Mouse (Mus musculus) CH12.LX (cell line): ENCODE results near the gene Isg20l2. TPM values are rescaled to one million over a fixed set of nuclear protein-coding genes. Genes with fewer than 3 reads are reported as not detected.

Experiments
- DNase-seq: peaks from one replicate; pipeline ENCODE4 v3.0.0-alpha.2; 2013; ENCODE audit errors: extremely low read depth
- H3K27ac ChIP-seq: 2 replicates; pipeline ENCODE4 v1.5.1; 2012; ENCODE audit warnings: low read depth, mild to moderate bottlenecking, control low read depth, moderate library complexity; ENCODE audit not compliant: insufficient read depth
- H3K27me3 ChIP-seq: replicated peaks from 2 replicates; pipeline ENCODE3; 2012; ENCODE audit warnings: inconsistent platforms
- H3K36me3 ChIP-seq, 2 experiments: replicated peaks in 1 of 2; 2 replicates each; pipeline versions ENCODE3 to v1.6.1; 2012; ENCODE audit warnings: inconsistent platforms in 1 of 2, low read length in 1 of 2, mild to moderate bottlenecking in 1 of 2, mixed read lengths in 1 of 2, moderate library complexity in 1 of 2; ENCODE audit not compliant: control insufficient read depth in 1 of 2, insufficient read depth in 1 of 2
- H3K4me1 ChIP-seq, 2 experiments: 2 replicates each; pipeline ENCODE4 v1.6.1; 2012; ENCODE audit warnings: inconsistent platforms in 1 of 2, moderate library complexity in 1 of 2; ENCODE audit not compliant: insufficient read depth in 2 of 2, control insufficient read depth in 1 of 2
- H3K4me2 ChIP-seq: 2 replicates; pipeline ENCODE4 v1.6.1; 2012; ENCODE audit warnings: low read depth, mild to moderate bottlenecking, control low read depth; ENCODE audit not compliant: poor library complexity, insufficient read depth, severe bottlenecking
- H3K4me3 ChIP-seq, 3 experiments: fragments of 150-350 bp in 1 of 3; sonication (generic) in 1 of 3; replicated peaks in 1 of 3; 2 replicates each; pipeline versions ENCODE3 to v1.5.1; 2011 to 2012; ENCODE audit warnings: low read depth in 2 of 3, low read length in 2 of 3, mild to moderate bottlenecking in 2 of 3, moderate library complexity in 2 of 3, control low read depth in 1 of 3, improper control_type of control experiment in 1 of 3, inconsistent platforms in 1 of 3, mixed read lengths in 1 of 3; ENCODE audit not compliant: poor library complexity in 1 of 3
- H3K79me2 ChIP-seq: replicated peaks from 2 replicates; pipeline ENCODE4 v1.6.1; 2012; ENCODE audit warnings: mild to moderate bottlenecking, moderate library complexity; ENCODE audit not compliant: control insufficient read depth, poor library complexity, insufficient read depth, severe bottlenecking; ENCODE audit errors: extremely low read depth
- H3K9ac ChIP-seq: 2 replicates; pipeline ENCODE4 v1.6.1; 2012; ENCODE audit warnings: low read depth, mild to moderate bottlenecking, control low read depth, moderate library complexity; ENCODE audit not compliant: insufficient read depth
- H3K9me3 ChIP-seq: replicated peaks from 2 replicates; pipeline ENCODE3; 2012; ENCODE audit warnings: low read length, inconsistent platforms, mixed read lengths
- CHD2 ChIP-seq: IDR thresholded peaks from 2 replicates; pipeline ENCODE4 v1.6.1; 2011; ENCODE audit warnings: low read length, improper control_type of control experiment
- CTCF ChIP-seq, 2 experiments: IDR thresholded peaks in 1 of 2; conservative IDR thresholded peaks in 1 of 2; 2 replicates each; pipeline ENCODE4 v1.5.1; 2011 to 2012; ENCODE audit warnings: low read depth in 2 of 2, low read length in 2 of 2, improper control_type of control experiment in 1 of 2, inconsistent platforms in 1 of 2, mild to moderate bottlenecking in 1 of 2, moderate library complexity in 1 of 2
- HCFC1 ChIP-seq: IDR thresholded peaks from 2 replicates; pipeline ENCODE4 v1.6.1; 2012; ENCODE audit warnings: low read depth, mild to moderate bottlenecking, inconsistent platforms, low read length, improper control_type of control experiment
- JUND ChIP-seq: conservative IDR thresholded peaks from 2 replicates; pipeline ENCODE4 v1.6.1; 2011; ENCODE audit warnings: low read depth, low read length, improper control_type of control experiment
- KAT2A ChIP-seq: IDR thresholded peaks from 2 replicates; pipeline ENCODE4 v1.6.1; 2012; ENCODE audit warnings: low read length, improper control_type of control experiment, inconsistent platforms; ENCODE audit not compliant: insufficient replicate concordance
- MAFK ChIP-seq: IDR thresholded peaks from 2 replicates; pipeline ENCODE4 v1.6.1; 2011; ENCODE audit warnings: low read length, improper control_type of control experiment; ENCODE audit not compliant: insufficient replicate concordance
- MAX ChIP-seq: IDR thresholded peaks from 2 replicates; pipeline ENCODE4 v1.6.1; 2011; ENCODE audit warnings: low read length, improper control_type of control experiment
- MEF2A ChIP-seq: IDR thresholded peaks from 2 replicates; pipeline ENCODE4 v1.6.1; 2014; ENCODE audit warnings: low read depth, mild to moderate bottlenecking, inconsistent platforms, low read length, improper control_type of control experiment, borderline replicate concordance
- MXI1 ChIP-seq: IDR thresholded peaks from 2 replicates; pipeline ENCODE4 v1.6.1; 2011; ENCODE audit warnings: mild to moderate bottlenecking, low read depth, low read length, improper control_type of control experiment
- MYC ChIP-seq: IDR thresholded peaks from 2 replicates; pipeline ENCODE4 v1.6.1; 2011; ENCODE audit warnings: low read depth, mild to moderate bottlenecking, improper control_type of control experiment, low read length
- NRF1 ChIP-seq: IDR thresholded peaks from 2 replicates; pipeline ENCODE4 v1.6.1; 2014; ENCODE audit warnings: low read depth, mild to moderate bottlenecking, inconsistent platforms, low read length, improper control_type of control experiment, moderate library complexity
- SMC3 ChIP-seq: IDR thresholded peaks from 2 replicates; pipeline ENCODE4 v1.6.1; 2011; ENCODE audit warnings: low read depth, low read length, improper control_type of control experiment
- UBTF ChIP-seq: IDR thresholded peaks from 2 replicates; pipeline ENCODE4 v1.6.1; 2012; ENCODE audit warnings: low read depth, mild to moderate bottlenecking, inconsistent platforms, low read length, improper control_type of control experiment, moderate library complexity
- USF2 ChIP-seq: conservative IDR thresholded peaks from 2 replicates; pipeline ENCODE4 v1.6.1; 2011; ENCODE audit warnings: low read depth, low read length, improper control_type of control experiment
- ZNF384 ChIP-seq: IDR thresholded peaks from 2 replicates; pipeline ENCODE4 v1.6.1; 2012; ENCODE audit warnings: low read depth, low read length, improper control_type of control experiment, inconsistent platforms
- dilution Hi-C: fragments of 300-500 bp; cut with MboI; formaldehyde crosslinking; loops from 2 replicates; pipeline ENCODE4 v1.14.3; 2020; ENCODE audit warnings: low sequenced_read_pairs; ENCODE audit not compliant: extremely low pct_unique_long_range_greater_than_20kb, extremely low pct_ligation_motif_present
- in situ Hi-C: fragments of 300-500 bp; cut with MboI; formaldehyde crosslinking; loops from 3 replicates; pipeline ENCODE4 v1.14.3; 2019; ENCODE audit warnings: low sequenced_read_pairs, low pct_ligation_motif_present, low pct_unique_long_range_greater_than_20kb, mixed read lengths
- polyA plus RNA-seq: library from polyadenylated mRNA; unstranded; fragments of >175 nt; gene quantifications from 2 replicates; pipeline ENCODE4 v1.2.1, GENCODE M21; 2012; ENCODE audit warnings: low read depth; ENCODE audit not compliant: insufficient read length
- total RNA-seq, 2 experiments: library from RNA; depleted of rRNA; stranded (reverse); fragments of 300-350 nt in 1 of 2; fragments of >200 nt in 1 of 2; gene quantifications; 2 replicates each; pipeline ENCODE4 v1.2.3; 2012 to 2014

Isg20l2 gene
- total and polyA plus RNA-seq, 3 experiments = 40.8 to 68.8 (median 45.0) TPM

DNA sequence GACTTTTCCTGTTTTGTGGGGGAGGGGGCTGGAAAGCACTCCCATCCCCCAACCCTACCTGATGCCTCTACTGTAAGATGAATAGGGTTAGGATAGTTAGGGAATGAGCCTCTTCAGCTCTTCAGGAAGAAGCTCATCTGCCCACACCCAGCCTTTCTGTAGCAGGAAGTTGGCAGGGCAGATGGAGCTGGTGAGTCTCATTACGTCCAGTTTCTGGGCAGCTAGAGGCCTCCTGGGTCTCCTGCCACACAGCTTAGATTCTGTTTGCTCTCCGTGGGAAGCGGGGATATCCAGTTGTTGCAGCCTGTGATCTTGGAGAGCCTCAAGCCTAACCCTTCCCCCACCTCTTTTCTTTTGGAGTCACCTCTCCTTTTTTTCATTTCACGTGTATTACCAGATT is 20.2 kb upstream of the Isg20l2 start:
- H3K9ac ChIP-seq = peak overlapping the region; percentile 31
- in situ Hi-C loops (no loop called here), dilution Hi-C loops (no loop called here)
- peak overlapping the region in 1 of 3 experiments; percentile 23 for H3K4me3 ChIP-seq
- H3K4me2 ChIP-seq = peak overlapping the region; percentile 58
- TF ChIP-seq UBTF (no peak), MXI1 (no peak), ZNF384 (no peak), CTCF (conservative IDR thresholded peaks at IDR 0.05 in 1 of 2, IDR thresholded peaks at IDR 0.05 in 1 of 2; ENCODE audit: low read depth in 2 of 2, low read length in 2 of 2) (no peak), JUND (no peak), CHD2 (peak; percentile 70; the same call in 1 of the 2 replicates), MAX (no peak)
- H3K36me3 ChIP-seq = peaks cover 21 to 41% of the 10 kb centered on the region in 2 experiments
- no peaks in the 10 kb centered on the region for H3K27me3 ChIP-seq
- DNase-seq = no peak
- H3K4me1 ChIP-seq = peaks cover 10 to 48% of the 10 kb centered on the region in 2 experiments
- no peaks in the 10 kb centered on the region for H3K9me3 ChIP-seq
- peaks cover 68% of the 10 kb centered on the region for H3K79me2 ChIP-seq
- peak overlapping the region; percentile 30; the same call in 1 of the 2 replicates for H3K27ac ChIP-seq

DNA sequence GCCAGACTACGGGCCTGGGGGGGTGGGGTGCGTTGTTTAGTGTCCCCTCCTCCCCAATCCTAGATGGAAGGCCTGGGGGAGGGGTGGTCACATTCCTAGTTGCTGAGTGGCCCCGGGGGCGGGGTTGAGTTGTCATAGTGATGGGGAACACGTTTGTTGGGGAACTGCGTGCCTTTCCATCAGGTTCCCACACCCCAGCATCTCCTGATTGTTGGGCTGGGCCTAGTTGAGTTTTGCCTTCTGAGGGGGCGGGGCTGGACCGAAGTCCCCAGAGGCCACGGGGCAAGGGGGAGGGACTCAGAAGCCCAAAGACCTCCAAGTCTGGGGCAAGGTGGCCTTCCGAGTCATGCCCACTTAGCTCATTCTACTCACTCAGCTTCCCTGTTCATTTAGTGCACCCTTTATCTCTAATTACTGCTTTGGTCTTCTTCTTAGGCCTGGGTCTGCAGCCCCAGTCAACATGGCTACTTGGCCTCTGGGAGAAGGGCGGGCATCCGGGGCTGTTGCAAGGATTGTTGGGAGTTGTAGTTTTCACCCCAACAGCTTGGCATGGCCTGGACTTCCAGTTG is 19.5 kb upstream of the Isg20l2 start:
- Histone ChIP-seq H3K9me3 (no peaks in the 10 kb centered on the region), H3K4me1 (peaks cover 10 to 46% of the 10 kb centered on the region in 2 experiments), H3K27ac (peak overlapping the region; percentile 30; the same call in 1 of the 2 replicates), H3K9ac (peak overlapping the region; percentile 31), H3K27me3 (no peaks in the 10 kb centered on the region), H3K79me2 (peaks cover 68% of the 10 kb centered on the region), H3K4me2 (peak overlapping the region; percentile 58), H3K36me3 (peaks cover 26 to 48% of the 10 kb centered on the region in 2 experiments), H3K4me3 (peak overlapping the region in 2 of 3 experiments; percentile 9 to 25)
- in situ Hi-C loops = no loop called here
- TF ChIP-seq NRF1 (0 out of 2 replicates have a peak, but pooled peaks have one; percentile 36), KAT2A (peak; percentile 64; the same call in 1 of the 2 replicates), CHD2 (0 out of 2 replicates have a peak, but pooled peaks have one; percentile 28), MAFK (no peak), USF2 (no peak), HCFC1 (peak; percentile 90)
- peak; percentile 59 for DNase-seq
- dilution Hi-C loops = no loop called here

GRCm38 (mm10) chr3:87913491-87913890 is 16.6 kb upstream of the Isg20l2 start:
- Histone ChIP-seq H3K36me3 (peaks cover 32 to 71% of the 10 kb centered on the region in 2 experiments), H3K4me3 (no peak overlapping the region), H3K4me1 (peaks cover 10 to 38% of the 10 kb centered on the region in 2 experiments), H3K9ac (no peak overlapping the region), H3K27ac (no peak overlapping the region), H3K4me2 (no peak overlapping the region), H3K27me3 (no peaks in the 10 kb centered on the region), H3K9me3 (no peaks in the 10 kb centered on the region), H3K79me2 (peaks cover 46% of the 10 kb centered on the region)
- no peak for DNase-seq
- in situ Hi-C loops (no loop called here), dilution Hi-C loops (no loop called here)
- TF ChIP-seq MAFK = no peak
- TF ChIP-seq MEF2A = no peak
- no peak for TF ChIP-seq JUND
- no peak for TF ChIP-seq SMC3
- no peak for TF ChIP-seq MYC
- TF ChIP-seq CHD2 = no peak
- no peak for TF ChIP-seq KAT2A
